Mouse (Mus musculus): ENCODE results near the gene Chchd3.

Chchd3 gene

DNA sequence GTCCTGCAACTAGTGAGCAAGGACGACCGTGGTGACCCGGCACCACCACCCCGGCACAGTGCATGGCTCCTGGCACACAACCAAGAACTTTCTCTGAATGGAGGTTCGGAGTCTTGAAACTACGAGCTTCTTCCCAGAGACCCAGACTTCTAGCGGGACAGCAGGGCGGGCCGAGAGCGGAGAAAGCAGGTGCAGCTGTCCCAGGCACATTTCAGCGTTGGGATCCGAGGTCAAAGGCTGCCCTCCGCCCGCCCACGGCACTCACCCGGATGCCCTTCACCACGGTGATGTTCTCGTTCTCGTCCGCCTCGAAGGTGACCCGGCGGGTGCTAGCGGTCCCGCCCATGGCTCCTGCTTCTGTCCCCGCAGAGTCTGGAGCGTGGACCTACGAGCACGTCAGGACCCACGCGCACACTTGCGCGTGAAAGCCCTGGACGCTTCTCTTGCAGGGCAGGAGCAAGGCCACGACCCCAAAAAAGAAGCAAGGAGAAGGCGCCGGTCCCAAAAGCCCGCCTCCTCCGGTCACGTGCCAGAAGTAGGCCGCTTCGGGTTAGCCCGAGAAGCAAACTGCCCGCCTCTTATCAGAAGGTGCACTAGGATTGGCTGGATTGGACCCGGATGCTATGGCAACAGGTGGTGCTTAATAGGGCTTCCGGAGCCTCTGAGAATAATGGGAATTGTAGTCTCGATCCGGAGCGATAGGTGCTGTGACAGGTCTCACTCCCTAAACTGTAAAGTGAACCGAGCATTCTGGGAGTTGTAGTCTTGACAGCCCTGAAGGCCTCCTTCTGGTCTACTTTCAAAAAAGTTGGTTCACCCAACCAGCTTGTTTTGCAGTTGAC, at the start of gene Chchd3:
Gene Chchd3, minus strand, starts transcription at position 526 of the 842 bp plus-strand sequence.
- peak; percentile 99 for DNase-seq (ENCODE audit: low read depth)

DNA sequence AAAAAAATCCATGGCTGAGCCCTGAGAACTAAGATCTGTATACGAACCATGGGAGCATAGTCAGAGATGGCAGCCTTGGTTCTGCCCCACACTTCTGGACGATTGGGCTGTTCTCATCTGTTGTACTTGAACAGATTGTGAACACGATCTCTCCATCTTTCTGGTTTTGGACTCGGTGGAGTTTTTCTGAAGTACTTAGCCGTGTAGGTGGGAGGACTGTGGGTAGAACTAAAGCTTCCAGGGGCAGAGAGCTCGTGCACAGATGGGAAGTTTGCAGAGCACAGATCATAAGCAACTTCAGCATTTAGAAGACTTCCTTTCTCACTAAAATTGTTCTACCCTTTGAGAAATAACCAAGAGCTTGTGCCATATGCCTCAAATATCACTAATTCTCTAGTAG, 44.6 kb upstream of the Chchd3 start:
- no peak for DNase-seq (ENCODE audit: low read depth)

DNA sequence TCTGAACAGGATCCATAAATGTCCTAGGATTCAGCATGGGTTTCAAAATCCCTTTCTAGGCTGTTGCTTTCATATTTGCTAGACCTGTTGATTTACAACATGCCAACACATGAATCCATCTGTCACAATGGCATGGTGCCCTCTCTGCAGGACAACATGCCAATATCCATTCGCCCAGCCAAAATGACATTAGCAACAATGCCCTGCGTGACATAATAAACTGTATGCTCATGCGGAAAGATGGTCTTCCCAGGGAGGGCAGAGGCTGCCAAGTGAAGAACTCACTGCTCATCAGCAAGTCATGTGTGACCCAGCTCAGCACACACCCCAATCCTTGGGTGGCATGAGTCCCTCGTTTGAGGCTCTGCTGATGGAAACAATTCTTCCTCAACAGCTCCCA, 38.8 kb upstream of the Chchd3 start:
- DNase-seq (ENCODE audit: low read depth), result no peak

DNA sequence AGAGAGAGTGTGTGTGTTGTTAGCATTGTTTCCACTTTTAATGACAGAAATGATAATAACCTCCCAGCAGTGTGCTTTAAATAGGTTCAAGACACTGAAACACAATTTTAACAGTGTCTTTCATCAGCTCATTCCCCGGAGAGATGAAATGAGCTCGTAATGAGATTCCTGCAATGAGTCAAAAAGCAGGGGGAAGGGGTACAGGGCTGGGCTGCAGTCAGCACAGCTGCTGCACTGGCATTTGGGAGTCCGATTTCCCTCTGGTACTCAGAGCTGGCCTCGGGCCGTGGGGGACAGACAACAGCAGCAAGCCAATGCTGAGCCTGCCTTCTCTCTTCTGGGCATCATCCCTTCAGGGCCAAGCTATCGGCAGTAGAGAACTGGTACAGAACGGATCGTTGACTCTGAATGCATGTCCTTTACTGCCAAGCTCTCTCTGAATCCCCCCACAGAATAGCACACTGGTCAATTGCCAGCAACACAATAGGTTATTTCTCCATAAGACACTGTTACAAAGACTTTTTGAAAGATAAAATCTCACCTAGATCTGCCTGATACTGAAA, 34.7 kb upstream of the Chchd3 start:
- DNase-seq (ENCODE audit: low read depth), result no peak

DNA sequence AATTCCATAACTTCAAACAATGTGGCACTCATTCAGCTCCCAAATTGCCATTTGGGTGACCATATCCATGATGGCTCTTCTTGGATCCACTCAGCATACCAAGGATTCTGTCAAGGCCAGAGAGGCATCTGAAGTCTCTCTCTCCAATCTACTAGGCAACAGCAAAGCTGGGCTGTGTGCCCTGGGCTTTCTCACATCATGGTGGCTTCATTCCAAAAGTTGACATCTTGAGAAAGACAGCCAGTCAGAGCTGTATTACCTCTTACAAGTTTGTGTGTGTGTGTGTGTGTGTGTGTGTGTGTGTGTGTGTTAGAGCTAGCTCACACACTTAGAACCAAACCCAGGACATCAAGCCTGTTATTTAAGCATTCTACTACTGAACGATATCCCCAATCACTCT, 20.1 kb upstream of the Chchd3 start:
- DNase-seq (ENCODE audit: low read depth), result no peak

DNA sequence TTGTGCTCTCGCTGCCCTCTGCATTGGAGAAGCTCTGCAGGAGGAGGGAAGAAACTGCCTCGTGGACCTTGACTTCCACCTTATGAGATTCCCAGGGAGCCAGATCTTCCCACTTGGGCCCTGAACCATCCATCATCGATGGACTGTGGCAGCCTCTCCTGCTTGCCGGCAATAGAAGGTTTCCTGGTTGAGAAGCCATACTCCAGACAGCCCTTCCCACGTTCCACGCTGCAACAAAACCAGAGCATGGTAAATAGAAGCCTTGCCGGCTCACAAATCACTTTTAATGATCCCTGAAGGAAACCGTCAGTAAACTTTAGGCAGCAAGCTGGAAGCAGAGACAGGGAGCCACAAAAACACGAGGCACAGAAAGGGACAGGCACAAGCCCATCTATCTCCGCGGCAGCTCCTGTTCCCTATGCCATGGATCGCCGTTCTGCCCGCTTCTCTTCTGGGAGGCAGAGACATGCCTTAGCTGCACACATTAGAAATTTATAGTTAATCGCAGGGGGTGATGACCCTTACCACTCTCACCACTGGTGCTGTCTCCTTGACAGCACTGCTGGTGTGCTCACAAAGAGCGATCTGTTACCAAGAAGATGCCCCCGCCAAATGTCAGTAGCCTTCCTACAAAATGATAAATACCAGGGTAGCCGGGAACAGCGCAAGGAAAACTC, 18.3 kb upstream of the Chchd3 start:
- no peak for DNase-seq (ENCODE audit: low read depth)

DNA sequence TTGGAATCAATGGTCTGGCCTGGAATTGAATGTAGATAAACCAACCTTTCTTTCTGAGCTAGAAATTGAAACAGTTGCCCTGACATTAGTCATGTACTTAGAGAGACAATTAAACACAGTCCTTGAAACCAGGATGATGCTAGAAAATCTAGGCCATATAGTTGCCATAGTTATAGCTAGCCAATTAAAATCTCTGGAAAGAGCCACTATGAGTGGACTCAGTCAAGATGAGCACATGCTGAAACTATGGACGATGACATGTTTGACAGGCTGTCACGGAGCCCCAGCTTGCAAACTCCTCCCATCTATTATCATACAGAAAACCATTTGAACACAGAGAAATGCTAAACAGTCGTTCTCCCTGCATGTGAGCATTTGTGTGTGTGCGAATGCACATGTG, 6.4 kb upstream of the Chchd3 start:
- DNase-seq (ENCODE audit: low read depth), result no peak

DNA sequence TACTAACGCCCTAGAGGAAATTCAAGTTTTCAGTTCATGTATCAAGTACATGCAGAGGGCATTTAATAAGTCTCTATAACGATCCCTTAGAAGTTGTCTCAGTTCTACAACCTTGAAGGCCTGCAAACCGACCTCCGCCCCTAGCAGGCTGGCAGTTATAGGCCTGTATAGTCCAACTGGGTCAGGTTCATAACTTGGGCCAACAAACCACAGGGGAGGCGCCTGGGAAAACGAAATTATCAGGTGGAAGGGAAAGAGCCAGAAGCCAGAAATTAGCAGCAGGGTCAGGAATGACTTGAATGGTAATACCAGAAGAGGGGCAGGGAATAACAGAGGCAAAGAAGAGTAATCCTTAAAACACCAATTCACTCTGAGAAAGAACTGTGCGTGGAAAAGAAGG, 784 bp downstream of the Chchd3 start:
- DNase-seq (ENCODE audit: low read depth), result peak; percentile 43

DNA sequence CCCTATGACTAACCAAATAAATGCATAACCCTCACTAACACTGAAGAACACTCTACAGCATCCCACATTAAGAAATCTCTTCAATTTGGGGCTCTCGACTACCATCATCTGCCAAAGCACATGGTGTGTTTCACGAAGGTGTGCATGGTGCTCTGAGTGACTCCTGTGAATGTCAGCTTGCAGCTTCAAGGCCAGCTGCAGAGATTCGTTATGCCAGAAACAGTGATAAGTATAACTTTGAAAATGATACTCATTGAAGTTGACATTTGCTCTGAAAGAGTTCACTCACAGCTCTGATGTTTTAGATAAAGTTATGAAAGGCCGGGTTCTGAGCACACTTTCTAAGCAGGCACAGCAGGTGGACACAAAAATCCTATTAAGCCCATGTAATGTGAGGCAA, 3.7 kb downstream of the Chchd3 start:
- DNase-seq (ENCODE audit: low read depth), result no peak

DNA sequence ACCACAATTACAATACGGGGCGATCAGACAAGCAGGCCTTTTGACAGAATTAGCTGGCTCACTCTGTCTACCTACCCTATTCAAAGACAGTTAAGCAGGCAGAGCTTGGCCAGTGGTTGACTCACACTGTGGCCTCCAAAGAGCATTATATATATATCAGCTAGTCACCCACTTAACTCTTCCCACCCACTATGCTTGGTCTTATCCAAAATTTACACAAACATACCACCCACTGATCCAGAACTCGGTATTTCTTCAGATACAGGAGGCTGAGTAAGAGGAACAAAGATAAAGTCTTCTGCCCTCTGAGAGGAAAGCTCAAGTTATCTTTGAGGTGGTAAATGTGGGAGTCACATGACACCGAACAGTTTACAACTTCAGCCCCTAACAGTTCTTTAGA, 4.4 kb downstream of the Chchd3 start:
- DNase-seq (ENCODE audit: low read depth), result peak; percentile 35

DNA sequence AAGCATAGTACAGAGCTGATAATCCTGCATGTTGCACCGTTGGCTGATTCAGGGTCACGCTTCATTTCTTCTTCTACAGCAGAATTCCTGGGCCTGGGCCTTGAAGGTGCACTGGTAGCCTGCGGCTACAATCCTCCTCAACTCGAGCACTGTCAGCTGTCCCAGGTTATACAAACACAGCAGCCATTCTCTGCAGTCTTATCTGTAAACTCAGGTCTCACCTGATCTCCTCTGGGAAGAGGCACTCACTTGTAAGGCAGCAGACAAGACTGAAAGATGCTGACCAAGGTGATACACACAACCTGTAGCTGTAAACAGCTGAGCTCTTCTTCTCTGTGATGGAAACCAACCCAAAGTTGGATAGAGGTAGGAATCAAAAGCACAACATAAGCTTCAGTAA, 5.1 kb downstream of the Chchd3 start:
- DNase-seq (ENCODE audit: low read depth), result no peak

DNA sequence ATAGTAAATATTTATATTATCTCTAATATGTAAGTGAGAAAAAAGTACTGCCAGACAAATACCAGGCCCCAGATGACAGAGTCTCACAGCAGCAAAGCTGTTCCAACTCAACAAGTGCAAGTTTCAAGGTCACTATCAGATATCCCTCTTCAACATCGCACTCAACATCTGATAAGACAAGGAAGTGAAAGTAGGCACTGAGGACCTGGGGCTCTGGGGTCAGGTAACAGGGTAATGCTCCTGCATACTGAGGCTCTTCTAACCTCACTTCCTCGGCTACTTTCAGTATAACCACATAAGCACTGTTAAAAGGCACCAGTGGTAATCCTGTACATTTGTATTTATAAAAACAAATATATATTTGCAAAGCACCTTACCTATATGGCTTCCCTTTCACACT, 8.4 kb downstream of the Chchd3 start:
- DNase-seq (ENCODE audit: low read depth), result peak; percentile 48

DNA sequence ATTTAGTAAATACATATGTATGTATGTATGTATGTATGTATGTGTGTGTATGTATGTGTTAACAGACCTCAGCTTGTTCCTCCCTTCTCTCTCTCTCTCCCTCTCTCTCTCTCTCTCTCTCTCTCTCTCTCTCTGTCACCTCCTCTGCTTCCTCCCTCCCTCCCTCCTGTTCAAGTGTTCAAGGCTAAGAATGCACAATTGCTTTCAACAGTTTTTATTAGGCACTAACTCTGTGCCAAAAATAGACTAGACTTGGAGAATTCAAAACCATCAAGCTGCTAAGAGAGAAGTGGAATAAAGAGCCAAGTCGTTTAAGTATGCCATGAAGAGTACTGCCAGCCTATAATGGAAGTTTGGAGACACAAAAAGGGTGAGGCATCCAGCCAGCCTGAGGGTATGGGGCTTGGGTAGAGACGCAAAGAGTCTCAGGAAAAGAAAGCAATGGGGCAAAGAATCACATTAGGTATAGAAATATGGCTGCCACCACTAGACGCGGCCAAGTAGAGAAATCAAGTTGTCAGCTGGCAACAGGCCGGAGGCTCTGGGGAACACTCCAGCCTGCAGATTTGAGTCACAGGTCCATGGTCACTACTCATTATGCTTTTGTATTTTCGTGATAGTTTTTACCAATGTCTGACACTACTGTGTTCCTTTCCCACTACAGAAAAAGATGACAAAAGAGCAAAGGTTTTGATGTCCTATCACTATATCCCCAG, 10.2 kb downstream of the Chchd3 start:
- no peak for DNase-seq (ENCODE audit: low read depth)

DNA sequence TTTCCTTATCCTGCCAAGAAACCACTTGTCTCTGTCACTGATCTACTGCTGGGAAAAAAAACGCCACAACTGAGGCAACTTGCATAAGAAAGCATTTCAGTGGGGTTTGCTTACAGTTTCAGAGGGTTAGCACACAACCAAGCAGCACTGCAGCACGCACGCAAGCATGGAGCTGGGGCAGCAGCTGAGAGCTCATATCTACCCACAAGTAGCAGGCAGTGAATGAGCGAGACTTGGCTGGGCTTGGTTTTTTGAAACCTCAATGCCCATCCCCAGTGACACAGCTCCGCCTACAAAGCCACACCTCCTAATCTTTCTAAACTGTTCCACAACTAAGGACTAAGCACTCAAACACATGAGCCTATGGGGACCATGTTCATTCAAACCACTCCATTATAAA, 16.6 kb downstream of the Chchd3 start:
- peak; percentile 15 for DNase-seq (ENCODE audit: low read depth)

DNA sequence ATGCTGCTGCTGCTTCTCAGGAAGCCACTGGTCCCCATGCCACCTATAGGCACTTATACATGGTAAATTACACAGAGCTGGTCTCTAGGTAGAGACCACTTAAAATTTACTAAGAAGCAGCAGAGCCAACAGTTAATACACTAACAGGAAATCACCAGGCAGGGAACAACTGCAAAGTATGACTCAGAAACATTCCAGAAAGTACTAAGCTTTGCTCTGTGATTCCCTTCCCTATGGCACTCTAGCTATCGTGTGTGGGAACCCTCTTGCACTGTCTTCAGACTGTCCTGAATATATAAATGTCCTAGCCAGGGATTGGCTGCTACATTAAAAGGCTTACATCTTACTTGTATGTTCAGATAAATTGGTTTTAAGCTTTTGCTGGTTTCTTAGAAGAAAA, 17.2 kb downstream of the Chchd3 start:
- DNase-seq (ENCODE audit: low read depth), result no peak

DNA sequence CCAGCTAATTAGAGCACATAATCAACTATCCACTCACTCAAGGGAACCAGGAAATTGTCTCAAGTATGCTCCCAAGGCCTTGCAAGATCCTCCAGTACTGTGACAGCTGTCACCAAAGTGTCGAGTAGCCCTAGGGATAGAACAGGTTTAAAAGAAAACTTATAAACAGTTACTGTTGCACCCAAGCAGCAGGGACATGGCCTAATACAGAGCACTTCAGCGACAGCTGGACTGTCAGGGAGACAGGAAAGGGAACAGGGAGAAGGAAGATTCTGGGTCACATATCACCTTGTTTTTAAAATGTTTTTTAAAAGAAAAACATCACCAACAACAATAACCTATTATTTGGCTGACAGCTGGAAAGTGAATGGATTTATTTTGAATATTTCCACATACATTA, 18.1 kb downstream of the Chchd3 start:
- no peak for DNase-seq (ENCODE audit: low read depth)

DNA sequence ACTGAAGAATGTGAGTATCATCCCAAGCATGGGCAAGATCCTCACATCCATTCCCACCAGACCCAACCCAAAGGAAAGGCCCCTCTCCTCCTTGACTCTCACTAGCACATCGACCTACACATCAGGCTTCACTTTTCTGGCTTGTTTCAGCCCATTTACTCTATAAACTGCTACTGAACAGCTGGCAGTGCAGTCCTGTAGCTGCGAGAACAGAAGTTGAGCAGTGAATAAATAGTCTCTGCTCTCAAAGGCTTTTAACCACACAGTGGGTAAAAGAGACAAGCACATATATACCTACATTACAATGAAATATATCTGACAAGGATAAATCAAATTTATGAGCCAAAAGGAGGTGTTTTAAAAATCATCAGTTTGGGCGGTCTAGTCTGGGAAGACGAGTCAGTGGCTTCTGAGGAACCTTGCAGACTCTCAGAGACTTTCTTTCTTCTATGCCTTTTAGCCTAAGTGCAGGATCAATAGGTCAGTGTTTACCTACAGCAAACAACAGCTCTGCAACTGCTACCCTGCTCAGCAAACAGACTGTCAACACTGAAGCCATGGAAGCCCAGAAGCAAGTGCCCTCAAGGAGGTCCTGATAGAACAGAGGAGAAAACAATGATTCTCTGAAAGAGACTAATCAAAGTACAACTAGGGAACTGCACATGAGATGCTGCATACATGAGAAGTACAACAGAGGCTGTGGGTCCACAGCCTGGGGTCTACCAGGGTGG, 19.5 kb downstream of the Chchd3 start:
- DNase-seq (ENCODE audit: low read depth), result no peak

DNA sequence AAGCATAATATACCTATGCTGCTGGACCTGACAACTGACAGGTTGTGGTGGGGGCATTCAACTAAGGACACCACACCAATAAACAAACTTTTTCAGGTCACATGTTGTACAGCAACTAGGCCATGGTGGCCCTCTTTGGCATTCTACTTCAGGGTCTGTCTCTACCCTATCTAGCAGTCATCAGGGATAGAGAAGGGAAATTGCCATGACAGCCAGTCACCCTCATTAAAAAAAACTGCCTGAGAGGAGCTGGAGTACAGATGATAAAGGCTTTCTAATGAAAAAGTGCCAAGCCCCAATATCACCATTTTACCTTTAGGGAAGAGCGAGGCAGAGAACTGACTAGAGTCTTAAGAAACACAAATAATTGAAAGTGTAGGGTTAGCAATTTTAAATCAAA, 27.5 kb downstream of the Chchd3 start:
- no peak for DNase-seq (ENCODE audit: low read depth)

DNA sequence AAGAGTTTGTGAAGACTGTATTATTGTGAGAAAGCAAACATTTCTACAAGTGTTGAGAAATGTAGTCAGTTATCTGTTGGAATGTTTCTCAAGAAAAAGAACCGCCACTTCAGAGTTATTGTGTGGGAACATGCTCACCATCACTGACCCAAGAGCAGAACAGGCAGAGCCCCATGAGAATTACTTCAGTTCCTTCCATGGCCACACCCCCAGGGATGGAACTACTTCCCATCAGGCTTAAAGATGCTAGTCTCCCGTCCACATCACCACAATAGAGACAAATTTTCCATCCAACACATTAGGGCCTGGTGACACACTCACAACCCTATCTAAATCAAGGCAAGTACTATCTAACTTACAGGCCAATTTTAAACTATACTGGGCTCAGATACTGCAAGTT, 28.4 kb downstream of the Chchd3 start:
- DNase-seq (ENCODE audit: low read depth), result no peak

DNA sequence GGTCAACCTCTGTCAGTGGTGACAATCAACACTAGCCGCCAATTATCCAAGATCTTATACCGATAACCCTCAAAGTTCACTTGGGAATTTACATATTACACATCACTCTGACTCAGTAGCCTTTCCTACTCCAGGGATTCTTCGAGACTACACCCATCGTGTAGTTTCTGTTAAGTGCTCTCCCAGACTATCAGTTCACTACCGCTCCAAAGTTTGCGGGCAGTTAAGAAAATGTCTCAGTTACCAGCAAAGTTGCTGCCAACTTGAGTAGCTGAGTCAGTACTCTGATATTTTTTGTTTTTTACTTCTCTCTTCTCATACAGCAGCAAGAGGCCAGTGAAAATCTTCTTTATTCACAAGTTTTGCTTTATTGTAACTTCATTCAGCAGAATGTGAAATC, 31.8 kb downstream of the Chchd3 start:
- no peak for DNase-seq (ENCODE audit: low read depth)

DNA sequence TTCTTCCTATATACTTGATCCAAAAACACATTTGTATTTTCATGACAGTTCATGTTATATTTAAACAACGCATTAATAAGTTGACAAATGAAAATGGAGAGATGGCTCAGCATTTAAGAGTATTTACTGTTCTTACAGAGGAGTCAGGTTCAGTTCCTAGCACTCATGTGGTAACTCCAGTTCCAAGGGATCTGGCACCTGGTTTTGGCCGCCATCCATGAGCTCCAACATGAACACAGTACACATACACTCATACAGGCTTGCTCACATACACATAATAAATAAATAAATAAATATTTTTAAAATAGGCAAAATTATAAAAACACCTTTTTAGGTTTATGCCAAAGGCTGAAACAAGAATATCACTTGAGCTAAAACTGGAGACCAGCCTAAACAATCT, 35.0 kb downstream of the Chchd3 start:
- no peak for DNase-seq (ENCODE audit: low read depth)

DNA sequence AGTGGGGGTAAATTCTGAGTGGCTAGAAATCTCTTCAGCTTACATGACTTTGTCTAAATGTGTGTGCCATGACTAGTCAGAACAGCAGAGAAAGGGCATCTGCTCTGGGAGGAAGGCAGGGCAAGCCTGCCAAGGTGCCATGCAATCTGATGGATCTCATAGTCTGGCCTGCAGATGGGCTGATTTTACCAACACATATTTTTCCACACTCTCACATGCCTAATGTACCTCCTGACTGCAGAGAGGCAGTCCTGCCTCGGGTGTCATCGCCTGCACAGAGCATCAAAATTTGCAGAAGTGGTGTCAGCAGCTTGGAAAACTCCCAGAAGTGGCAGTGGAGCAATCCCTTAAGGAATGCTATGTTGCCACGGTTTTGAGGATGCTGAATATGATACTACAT, 55.5 kb downstream of the Chchd3 start:
- no peak for DNase-seq (ENCODE audit: low read depth)
